Mouse (Mus musculus): ENCODE data around the gene Frs3. TPM values are rescaled to one million over a fixed set of nuclear protein-coding genes. Genes with fewer than 3 reads are reported as not detected.

Gene Frs3
- polyA plus RNA-seq (2015; fragmentation: Illumina TruSeq; extraction: RNeasy Lipid Tissue Mini Kit (QIAGEN cat#74804); ENCODE audit: insufficient read depth, low replicate concordance): 1.0 TPM

GRCm38 (mm10) chr17:47688608-47689575, at the start of gene Frs3:
Gene Frs3 (plus strand): TSS chr17:47689030.

DNA sequence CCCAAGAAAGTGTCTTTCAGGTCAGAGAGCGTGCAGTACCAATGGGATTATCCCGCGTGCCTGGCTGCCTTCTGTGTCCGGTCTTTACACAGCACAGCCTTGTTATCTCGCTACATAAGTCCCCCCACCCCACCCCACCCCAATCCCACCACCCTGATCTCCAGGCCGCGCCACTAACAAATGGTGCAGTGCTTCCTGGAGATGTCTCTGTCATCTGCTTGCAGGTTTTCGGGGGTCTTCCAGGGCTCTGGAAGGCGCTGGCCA, 554 bp upstream of the Frs3 start, which contains the start of gene Tomm6:
Gene Tomm6, minus strand, starts transcription at position 43 of the 264 bp plus-strand sequence.

DNA sequence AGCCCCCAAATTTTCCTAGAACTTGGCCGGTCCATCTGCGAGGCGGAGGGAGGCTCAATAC, 5.4 kb downstream of the Frs3 start, which contains the start of gene Gm21981:
Gene Gm21981, minus strand, starts transcription at position 14 of the 61 bp plus-strand sequence.

GRCm38 (mm10) chr17:47694503-47695336, 5.9 kb downstream of the Frs3 start, which contains the start of gene Prickle4:
Gene Prickle4 (minus strand): TSS chr17:47694736.

DNA sequence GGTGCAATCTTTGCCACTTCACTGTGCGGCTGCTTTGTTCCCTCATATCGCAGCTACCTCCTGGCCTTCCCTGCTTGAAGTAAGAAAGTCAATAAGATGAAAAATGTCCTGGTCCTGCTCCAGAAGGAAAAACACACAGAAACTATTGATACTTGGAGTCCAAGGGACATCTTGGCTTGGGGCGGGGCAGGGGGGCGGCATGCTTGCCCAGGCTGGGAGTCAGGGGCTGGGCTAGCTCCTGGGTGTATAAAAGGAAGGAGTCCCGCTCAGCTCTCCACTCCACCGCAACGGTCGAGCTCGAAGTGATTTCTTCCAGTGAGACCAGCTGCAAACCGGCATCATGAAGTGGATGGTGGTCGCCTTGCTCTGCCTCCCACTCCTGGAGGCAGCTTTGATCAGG, 37.7 kb downstream of the Frs3 start, which contains the start of gene Pgc:
Gene Pgc, plus strand, starts transcription at position 277 of the 400 bp plus-strand sequence.

DNA sequence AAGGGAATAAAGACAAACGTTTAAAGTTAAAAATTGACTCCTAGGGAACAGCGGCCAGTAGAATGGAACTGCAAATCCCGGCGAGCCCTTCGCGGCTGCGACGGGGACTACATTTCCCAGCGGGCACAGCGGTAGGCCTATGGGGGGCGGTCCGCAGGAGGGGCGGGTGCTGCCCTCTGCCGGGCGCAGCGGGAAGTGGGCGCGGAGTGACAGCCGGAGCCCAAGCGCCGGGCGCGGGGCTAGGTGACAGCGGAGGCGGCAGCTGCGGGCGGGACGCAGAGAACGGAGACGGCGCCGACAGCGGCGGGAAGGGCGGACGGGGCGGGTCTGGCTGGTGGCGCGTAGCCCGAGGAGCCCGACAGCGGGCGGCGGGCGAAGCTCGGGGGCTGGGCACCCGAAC, 48.0 kb downstream of the Frs3 start, which contains the start of gene Tfeb:
Gene Tfeb, plus strand, starts transcription at position 175 of the 400 bp plus-strand sequence.

Other genes starting within 250 kb of the Frs3 start
- gene Taf8, start 186.7 kb upstream of the Frs3 start, polyA plus RNA-seq (2015; fragmentation: Illumina TruSeq; extraction: RNeasy Lipid Tissue Mini Kit (QIAGEN cat#74804); ENCODE audit: insufficient read depth, low replicate concordance): 36.4 TPM
- gene Ccnd3, start 184.0 kb upstream of the Frs3 start, polyA plus RNA-seq (2015; fragmentation: Illumina TruSeq; extraction: RNeasy Lipid Tissue Mini Kit (QIAGEN cat#74804); ENCODE audit: insufficient read depth, low replicate concordance): 122 TPM
- gene Bysl, start 77.5 kb upstream of the Frs3 start, polyA plus RNA-seq (2015; fragmentation: Illumina TruSeq; extraction: RNeasy Lipid Tissue Mini Kit (QIAGEN cat#74804); ENCODE audit: insufficient read depth, low replicate concordance): 7.4 TPM
- gene Med20, start 77.4 kb upstream of the Frs3 start, polyA plus RNA-seq (2015; fragmentation: Illumina TruSeq; extraction: RNeasy Lipid Tissue Mini Kit (QIAGEN cat#74804); ENCODE audit: insufficient read depth, low replicate concordance): 45.4 TPM
- gene Gm20517, start 77.4 kb upstream of the Frs3 start, polyA plus RNA-seq (2015; fragmentation: Illumina TruSeq; extraction: RNeasy Lipid Tissue Mini Kit (QIAGEN cat#74804); ENCODE audit: insufficient read depth, low replicate concordance): 0.79 TPM
- 6.0 TPM for gene Usp49, start 58.3 kb upstream of the Frs3 start, polyA plus RNA-seq (2015; fragmentation: Illumina TruSeq; extraction: RNeasy Lipid Tissue Mini Kit (QIAGEN cat#74804); ENCODE audit: insufficient read depth, low replicate concordance)
- 90.5 TPM for gene Tomm6, start 644 bp upstream of the Frs3 start, polyA plus RNA-seq (2015; fragmentation: Illumina TruSeq; extraction: RNeasy Lipid Tissue Mini Kit (QIAGEN cat#74804); ENCODE audit: insufficient read depth, low replicate concordance)
- 0.12 TPM for gene Gm21981, start 5.4 kb downstream of the Frs3 start, polyA plus RNA-seq (2015; fragmentation: Illumina TruSeq; extraction: RNeasy Lipid Tissue Mini Kit (QIAGEN cat#74804); ENCODE audit: insufficient read depth, low replicate concordance)
- not detected for gene Prickle4, start 5.7 kb downstream of the Frs3 start, polyA plus RNA-seq (2015; fragmentation: Illumina TruSeq; extraction: RNeasy Lipid Tissue Mini Kit (QIAGEN cat#74804); ENCODE audit: insufficient read depth, low replicate concordance)
- gene Pgc, start 37.8 kb downstream of the Frs3 start, polyA plus RNA-seq (2015; fragmentation: Illumina TruSeq; extraction: RNeasy Lipid Tissue Mini Kit (QIAGEN cat#74804); ENCODE audit: insufficient read depth, low replicate concordance): not detected
- 15.4 TPM for gene Tfeb, start 48.0 kb downstream of the Frs3 start, polyA plus RNA-seq (2015; fragmentation: Illumina TruSeq; extraction: RNeasy Lipid Tissue Mini Kit (QIAGEN cat#74804); ENCODE audit: insufficient read depth, low replicate concordance)
- gene Mdfi, start 145.7 kb downstream of the Frs3 start, polyA plus RNA-seq (2015; fragmentation: Illumina TruSeq; extraction: RNeasy Lipid Tissue Mini Kit (QIAGEN cat#74804); ENCODE audit: insufficient read depth, low replicate concordance): not detected
- gene Foxp4, start 235.6 kb downstream of the Frs3 start, polyA plus RNA-seq (2015; fragmentation: Illumina TruSeq; extraction: RNeasy Lipid Tissue Mini Kit (QIAGEN cat#74804); ENCODE audit: insufficient read depth, low replicate concordance): 8.1 TPM